Mouse (Mus musculus): ENCODE measurements around the gene Ushbp1.
"Not testable (repeated sequence)": the region's sequence is repeated elsewhere in the genome, so short reads cannot be mapped to it uniquely, and the experiment has no call there.

Ushbp1 gene

GRCm38 (mm10) chr8:71395629-71396028 is at the start of gene Ushbp1:
Gene Ushbp1 (minus strand): TSS chr8:71395802.
- DNase-seq (ENCODE audit: low spot score), result no peak

DNA sequence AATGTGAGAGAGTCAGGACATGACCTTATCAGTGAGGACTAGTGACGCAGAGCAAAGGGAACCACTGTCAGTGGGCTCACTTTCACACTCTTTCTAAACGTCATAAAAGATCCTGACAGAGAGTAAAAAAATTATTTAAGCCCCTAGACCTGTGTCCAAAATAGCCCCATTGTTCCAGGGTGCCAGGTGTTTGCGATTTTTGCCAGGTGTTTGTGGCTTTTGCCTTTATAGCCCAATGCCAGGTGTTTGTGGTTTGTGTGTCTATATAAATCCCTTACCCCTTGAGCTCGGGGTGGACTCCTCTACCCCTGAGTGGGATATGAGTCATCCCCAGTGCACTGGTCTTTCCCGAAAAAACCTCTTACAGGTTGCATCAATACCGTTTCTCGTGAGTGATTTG is 49.5 kb upstream of the Ushbp1 start:
- DNase-seq (ENCODE audit: low spot score), result no peak

DNA sequence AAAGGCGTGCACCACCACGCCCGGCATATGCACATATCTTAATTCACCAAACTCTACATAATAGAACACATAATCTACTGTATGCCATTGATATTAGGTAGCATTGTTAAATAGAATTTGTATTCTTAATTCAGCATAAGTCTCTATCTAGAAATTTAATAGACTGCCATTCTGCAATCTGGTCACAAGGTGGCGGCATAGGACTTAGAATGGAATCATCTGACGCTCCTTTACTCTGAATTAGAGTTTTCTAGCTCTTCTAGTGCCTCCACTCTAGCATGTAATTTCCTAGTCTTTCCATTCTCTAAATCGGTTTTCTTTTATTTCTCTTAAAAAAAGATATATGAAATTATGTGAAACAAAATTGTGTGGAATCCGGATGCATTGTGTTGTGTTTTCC is 45.8 kb upstream of the Ushbp1 start:
- no peak for DNase-seq (ENCODE audit: low spot score)

DNA sequence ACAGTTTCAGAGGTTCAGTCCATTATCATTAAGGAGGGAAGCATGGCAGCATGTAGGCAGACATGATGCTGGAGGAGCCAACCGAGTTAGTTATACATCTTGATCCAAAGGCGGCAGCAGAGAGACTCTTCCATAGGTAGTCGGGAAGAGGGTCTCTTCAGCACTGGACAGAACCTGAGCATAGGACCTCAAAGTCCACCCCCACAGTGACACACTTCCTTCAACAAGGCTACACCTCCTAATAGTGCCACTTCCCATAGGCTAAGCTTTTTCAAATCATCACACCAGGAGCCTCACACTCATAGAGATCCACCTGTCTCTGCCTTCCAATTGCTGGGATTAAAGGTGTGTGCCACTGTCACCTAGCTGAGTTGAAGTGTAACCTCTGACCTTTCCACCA is 41.4 kb upstream of the Ushbp1 start:
- DNase-seq (ENCODE audit: low spot score), result no peak

GRCm38 (mm10) chr8:71432935-71433334 is 37.3 kb upstream of the Ushbp1 start:
- not testable (repeated sequence) for DNase-seq (ENCODE audit: low spot score)

- DNase-seq (ENCODE audit: low spot score), result no peak
Observed at GRCm38 (mm10) chr8:71422121-71422520, 26.5 kb upstream of the Ushbp1 start.

DNA sequence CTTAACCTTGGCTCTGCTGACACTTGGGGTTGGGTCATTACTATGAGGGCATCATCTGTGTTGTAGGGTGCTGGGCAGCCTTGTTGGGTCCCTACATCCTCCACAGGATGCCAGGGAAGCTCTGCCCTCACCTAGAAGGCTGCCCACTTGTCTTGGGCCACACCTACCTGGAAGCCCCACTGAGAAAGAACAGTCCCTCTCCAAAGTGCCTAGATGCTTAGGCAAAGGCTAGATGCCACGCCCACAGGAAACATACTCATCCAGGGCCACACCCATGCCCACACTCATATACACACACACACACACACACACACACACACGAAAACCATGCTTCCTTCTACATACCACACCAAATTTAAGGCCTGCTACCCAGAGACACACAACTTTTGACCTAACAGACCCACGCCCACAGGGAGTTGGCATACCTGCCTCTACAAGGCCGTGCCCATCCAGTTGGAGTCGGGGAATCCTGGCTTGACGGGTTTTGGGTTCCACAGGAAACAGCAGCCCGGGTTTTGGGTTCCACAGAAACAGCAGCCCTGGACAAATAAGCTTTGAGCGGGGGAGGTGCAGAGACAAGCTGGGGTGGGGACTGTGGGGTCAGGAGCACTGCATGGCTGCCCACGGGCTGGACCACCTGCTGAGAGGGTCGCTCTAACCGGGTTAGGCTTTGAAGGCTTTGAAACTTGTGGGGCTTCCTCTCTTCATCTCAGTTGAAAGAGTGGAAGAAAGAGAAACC is 16.1 kb upstream of the Ushbp1 start:
- no peak for DNase-seq (ENCODE audit: low spot score)

DNA sequence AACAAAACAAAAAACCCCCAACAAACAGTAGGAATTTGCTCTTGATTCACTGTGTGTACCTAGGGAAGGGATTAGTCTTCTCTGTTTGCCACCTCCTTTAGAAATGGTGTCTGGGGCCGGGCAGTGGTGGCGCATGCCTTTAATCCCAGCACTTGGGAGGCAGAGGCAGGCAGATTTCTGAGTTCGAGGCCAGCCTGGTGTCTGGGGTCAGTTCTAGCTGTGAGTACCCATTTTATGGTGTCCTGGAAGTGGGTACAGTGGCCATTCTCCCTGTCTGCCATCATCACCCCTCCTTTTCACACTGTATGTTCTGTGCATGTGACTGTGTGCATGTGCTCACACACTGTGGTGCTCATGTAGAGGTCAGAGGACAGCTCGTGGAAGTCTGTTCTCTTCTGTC is 12.6 kb upstream of the Ushbp1 start:
- DNase-seq (ENCODE audit: low spot score), result no peak

DNA sequence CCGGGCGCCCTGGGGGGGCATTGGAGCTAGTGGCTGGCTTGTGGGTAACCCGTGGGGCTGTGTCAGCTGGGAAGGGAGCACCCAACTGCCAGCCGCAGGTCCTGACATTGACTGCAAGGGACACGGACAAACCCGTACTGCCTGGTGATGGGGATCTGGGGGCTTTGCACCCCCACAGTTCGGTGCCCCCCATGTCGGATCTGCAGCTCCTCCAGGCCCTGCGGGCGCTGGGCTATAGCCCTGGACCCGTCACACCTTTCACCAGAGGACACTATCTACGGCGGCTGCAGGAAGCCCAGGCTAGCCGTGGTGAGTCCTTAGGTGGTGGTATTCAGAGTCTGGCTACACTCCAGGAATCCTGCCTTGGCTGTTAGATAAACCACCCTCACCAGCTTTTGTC is 11.8 kb upstream of the Ushbp1 start:
- DNase-seq (ENCODE audit: low spot score), result no peak

DNA sequence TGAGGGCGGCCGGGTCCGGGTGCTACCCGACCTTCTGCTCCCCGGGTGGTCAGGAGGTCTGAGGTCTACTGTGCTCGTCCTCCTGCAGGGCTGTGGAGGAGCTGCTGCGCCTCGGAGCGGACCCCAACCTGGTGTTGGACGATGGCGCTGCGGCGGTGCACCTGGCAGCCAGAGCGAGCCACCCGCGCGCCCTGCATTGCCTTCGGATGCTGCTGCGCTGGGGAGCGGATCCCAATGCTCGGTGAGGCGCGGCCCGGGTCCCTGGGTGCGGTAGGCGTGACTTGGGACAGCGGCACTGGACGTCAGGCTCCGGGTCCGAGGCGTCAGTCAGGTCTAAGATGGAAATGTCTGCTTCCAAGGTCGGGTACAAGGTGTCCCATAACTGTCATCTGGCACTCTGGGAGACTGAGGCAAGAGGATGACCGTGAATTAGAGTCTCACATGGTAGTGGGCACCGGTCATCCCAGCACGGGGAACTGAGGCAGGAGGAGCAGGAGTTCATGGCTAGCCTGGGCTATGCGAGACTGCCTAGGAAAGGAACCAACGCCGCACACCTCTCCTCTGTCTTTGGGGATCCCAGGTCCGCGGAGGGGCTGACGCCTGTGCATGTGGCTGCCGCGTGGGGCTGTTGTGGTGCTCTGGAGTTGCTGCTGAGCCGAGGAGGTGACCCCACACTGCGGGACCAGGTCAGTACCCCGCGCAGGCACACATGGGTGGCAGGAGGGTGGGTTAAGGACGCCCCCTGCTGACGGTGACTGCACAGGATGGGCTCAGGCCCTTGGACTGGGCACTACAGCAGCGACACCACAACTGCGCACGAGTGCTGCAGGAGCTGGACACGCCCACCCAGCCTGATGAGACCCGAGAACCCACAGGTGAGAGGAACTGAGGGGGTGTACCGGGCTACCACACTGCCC is 10.8 kb upstream of the Ushbp1 start:
- peak; percentile 80 for DNase-seq (ENCODE audit: low spot score)

- peak; percentile 96 for DNase-seq (ENCODE audit: low spot score)
Observed at GRCm38 (mm10) chr8:71405401-71406098, 9.9 kb upstream of the Ushbp1 start, which contains the start of gene Ankle1. Gene Ankle1 (plus strand): TSS chr8:71406010.

GRCm38 (mm10) chr8:71404951-71405351 is 9.3 kb upstream of the Ushbp1 start:
- no peak for DNase-seq (ENCODE audit: low spot score)

- DNase-seq (ENCODE audit: low spot score), result no peak
Observed at GRCm38 (mm10) chr8:71404011-71404410, 8.4 kb upstream of the Ushbp1 start.

DNA sequence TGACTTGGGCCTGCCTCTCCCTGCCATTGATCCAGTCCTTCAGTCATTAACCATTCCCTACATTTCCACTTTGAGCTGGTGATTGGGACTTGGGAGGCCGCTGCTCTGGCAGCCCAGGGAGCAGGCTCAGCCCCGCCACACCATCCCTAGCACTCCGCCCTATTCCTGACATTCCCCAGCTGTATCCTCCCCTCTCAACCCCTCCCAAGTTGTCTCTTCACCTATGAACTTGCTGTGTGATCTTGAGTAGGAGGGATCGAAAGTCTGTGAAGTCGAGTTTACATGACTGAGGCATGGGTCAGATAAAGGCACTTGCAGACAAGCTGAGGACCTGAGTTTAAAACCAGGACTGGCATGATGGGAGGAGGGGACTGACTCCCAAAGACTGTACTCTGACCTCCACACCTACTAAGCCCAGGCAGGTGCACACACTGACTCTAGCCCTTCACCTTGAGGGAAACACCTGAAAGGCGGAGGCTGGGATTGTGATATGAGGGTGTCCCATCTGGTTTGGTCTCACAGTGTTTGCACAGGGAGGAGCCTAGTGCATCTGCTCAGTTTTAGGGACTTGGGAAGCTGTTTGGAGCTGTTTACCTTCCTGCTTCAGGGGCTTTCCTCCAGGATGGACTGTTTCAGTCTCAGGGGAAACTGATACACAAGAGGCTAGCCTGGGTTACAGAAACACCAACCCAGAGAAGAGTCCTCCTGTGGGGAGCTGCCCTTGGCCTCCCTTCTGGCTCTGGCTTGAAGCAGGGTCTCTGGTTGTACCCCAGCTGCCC is 7.7 kb upstream of the Ushbp1 start:
- DNase-seq (ENCODE audit: low spot score), result no peak

DNA sequence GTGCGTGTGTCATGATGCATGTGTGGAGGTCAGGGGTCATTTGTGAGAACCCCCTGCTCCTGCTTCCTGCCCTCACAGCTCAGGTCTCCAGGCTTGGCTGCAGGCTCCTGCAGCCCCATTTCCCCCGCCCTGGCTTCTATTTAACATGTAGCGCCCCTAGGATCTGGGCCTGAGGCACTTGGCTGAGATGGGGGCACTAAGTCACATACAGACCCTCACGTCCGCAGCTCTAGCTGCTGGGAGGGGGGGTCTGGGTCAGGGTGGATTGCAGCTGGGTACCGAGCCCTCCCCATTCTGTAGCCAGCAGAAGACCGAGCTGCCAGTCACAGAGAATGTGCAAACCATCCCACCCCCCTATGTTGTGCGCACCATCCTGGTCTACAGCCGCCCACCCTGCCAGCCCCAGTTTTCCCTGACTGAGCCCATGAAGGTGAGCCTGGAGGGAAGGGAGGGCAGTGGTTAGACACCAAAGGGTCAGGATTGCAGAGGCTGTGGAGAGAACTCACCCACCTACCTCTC is 6.9 kb upstream of the Ushbp1 start:
- DNase-seq (ENCODE audit: low spot score), result no peak

GRCm38 (mm10) chr8:71401454-71401853 is 5.9 kb upstream of the Ushbp1 start:
- no peak for DNase-seq (ENCODE audit: low spot score)

GRCm38 (mm10) chr8:71400826-71401225 is 5.2 kb upstream of the Ushbp1 start:
- no peak for DNase-seq (ENCODE audit: low spot score)

DNA sequence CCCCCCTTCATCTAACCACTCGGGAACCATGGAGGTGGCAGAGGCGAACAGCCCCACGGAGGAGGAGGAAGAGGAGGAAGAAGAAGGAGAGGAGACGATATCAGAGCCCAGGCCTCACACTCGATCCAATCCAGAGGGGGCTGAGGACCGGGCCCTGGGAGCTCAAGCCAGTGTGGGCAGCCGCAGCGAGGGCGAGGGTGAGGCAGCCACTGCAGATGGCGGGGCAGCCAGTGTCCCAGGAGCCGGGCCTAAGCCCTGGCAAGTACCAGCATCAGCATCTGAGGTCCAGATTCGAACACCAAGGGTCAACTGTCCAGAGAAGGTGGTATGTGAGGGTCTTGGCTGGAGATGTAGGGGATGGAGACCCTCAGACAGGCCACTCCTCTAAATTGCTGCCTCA is 2.1 kb upstream of the Ushbp1 start:
- DNase-seq (ENCODE audit: low spot score), result no peak

DNA sequence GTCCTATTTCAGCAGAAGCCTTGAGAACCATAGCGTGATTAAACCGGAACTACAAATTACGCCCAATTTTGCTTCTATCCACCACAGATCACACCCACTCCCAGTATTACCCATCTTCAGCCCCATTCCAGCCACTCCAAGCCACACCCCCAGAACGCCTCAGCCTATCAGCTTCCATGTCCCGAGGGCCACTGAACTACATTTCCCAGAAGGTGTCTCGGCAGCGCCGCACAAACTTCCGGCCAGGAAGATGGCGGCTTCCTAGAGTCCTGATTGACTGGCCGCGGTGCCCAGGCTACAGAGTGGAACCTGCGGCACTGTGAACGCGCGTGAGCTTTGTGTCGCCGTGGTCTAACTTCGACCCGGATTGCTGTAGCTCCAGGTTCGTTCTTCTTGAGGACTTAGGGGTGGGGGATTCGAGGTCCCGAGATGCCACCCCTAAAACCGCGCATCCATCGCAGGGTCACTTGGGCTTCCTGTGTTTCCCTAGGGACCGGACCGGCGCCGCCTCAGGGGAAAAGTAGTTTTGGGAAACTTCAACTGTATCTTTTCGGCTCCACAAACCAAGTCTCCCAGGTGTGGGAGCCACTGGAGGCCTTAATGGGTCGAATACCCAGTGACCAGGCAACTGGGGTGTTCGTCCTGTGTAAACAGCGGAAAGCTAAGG is 1.2 kb upstream of the Ushbp1 start, which contains the start of gene Babam1:
Gene Babam1 (plus strand): TSS at position 223 of the 667 bp plus-strand sequence.
- DNase-seq (ENCODE audit: low spot score), result peak; percentile 94

- no peak for DNase-seq (ENCODE audit: low spot score)
Observed at GRCm38 (mm10) chr8:71395071-71395470, 531 bp downstream of the Ushbp1 start.

DNA sequence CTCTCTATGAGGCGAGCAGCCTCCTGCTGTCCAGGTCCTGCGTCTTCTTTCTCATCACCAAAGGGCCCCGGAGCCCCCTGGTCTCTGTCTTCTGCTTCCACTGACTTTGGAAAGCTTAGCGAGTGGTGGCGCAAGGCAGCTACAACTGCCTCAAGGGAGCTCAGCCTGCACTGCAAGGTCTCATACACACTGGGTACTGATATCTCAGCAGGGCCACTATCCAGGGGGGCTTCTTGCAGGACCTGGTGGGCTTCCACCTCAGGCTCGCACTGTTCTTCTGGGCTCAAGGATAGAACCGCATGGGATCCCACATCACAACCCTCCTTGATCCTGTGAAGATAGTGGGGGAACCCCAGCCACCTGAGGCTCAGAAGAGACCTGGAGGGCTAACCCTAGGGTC is 1.1 kb downstream of the Ushbp1 start:
- DNase-seq (ENCODE audit: low spot score), result no peak
